Mouse (Mus musculus) heart, postnatal 4 days (tissue): ENCODE measurements around the gene Slc25a35. TPM values are rescaled to one million over a fixed set of nuclear protein-coding genes. Genes with fewer than 3 reads are reported as not detected.
"Not testable (repeated sequence)": the region's sequence is repeated elsewhere in the genome, so short reads cannot be mapped to it uniquely, and the experiment has no call there.

Source experiments
- DNase-seq: peaks from one replicate; pipeline ENCODE4 v3.0.0; 2021
- total RNA-seq, 2 experiments: library from RNA; stranded (reverse); gene quantifications; 2 replicates each; pipeline ENCODE4 v1.2.3; 2021

Slc25a35 gene
- total RNA-seq, 2 experiments from 2014 or later, result 0.91 to 1.4 TPM

GRCm38 (mm10) chr11:68962159-68962558 lies 5.8 kb upstream of the Slc25a35 start:
- DNase-seq, result not testable (repeated sequence)

GRCm38 (mm10) chr11:68963405-68963804 lies 4.5 kb upstream of the Slc25a35 start:
- DNase-seq, result no peak

DNA sequence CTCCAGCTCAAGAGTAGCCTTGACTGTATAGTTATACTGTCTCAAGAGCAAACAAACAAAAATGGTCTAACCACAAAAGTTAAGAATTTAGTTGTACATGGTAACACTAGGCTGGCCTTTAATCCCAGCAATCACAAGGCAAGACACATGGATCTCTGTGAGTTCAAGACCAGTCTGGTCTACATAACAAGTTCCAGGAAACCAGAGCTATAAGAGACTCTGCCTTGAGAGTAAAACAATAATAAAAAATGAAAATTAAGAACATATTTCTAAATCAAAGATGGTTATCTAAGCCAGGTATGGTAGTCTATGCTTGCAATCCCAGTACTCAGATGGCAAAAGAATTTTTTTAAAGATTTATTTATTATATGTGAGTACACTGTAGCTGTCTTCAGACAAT lies 2.9 kb upstream of the Slc25a35 start:
- no peak for DNase-seq

DNA sequence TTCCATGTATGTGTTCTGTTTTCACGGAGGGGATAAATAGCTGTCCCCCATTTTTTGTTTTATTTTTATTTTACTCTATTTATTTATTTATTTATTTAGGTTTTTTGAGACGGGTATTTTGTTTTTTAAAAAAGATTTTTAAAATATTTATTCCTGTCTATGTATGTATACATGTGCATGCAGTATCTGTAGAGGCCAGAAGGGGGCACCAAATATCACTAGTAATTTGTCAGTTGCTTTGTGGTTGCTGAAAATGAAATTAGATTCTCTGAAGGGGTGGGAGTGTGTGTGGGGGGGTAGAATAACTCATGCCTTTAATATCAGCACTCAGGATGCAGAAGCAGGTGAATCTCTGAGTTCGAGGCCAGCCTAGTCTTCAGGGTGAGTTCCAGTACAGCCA lies 2.1 kb upstream of the Slc25a35 start:
- DNase-seq, result peak; percentile 69

DNA sequence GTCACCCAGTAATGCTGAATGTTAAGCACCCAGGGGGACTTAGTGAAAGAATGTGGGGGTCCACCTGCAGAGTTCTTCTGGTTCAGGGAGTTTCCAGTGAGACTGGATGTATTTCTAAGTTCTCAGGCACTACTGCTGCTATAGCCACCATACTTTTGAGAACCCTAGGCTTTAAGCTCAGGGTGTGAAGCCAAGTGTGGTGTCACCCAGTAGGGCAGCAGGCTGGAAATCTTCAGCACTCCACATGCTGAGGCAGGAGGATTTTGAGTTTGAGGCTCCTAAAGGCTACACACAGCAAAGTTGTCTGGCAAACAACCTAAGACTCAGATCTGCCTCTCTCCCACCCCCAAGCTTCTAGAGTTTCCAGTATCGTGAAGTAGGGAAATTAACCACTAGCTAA lies 1.4 kb upstream of the Slc25a35 start:
- no peak for DNase-seq

GRCm38 (mm10) chr11:68968752-68969151 lies 821 bp downstream of the Slc25a35 start:
- no peak for DNase-seq

GRCm38 (mm10) chr11:68970232-68970631 lies 2.3 kb downstream of the Slc25a35 start:
- peak; percentile 35 for DNase-seq

DNA sequence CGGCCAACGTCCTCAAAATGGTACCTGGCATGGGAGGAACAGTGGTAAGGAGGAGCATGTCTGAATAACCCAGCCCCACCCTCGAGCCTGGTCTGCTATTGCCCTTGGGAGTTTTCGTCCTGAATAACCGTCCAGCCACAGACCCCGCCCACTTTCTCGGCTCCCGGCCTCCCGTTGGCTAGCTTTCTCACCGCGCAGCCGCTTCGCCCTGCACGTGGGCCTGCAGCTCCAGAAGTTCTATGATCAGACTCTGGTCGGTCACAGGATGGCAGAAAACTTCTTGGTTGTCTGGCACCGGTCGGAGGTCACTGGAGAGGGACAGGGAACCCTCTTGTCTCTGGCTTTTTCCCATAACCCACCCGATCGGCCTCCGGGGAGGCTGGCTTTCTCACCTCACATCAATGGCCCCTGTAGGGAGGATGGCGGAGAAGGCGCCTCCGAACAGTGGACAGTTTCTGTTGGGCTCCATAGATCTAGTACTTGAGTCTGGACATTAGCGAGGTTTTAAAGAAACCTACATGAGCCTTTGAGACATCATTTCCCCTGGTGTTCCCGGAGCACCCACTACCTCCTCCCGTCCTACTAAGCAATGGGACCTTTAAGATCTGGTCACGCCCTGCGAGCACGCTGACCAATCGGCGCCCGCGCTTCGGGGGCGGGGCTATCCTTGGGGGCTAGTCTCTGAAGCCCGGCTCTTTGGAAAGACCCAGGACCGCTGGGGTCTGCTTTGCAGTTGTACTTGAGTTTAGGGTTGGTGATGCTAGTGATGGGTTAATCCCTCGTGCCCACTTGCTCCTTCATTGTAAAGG lies 5.5 kb downstream of the Slc25a35 start:
- DNase-seq, result peak; percentile 89

- no peak for DNase-seq
Measured at GRCm38 (mm10) chr11:68974059-68974450, 6.1 kb downstream of the Slc25a35 start.

DNA sequence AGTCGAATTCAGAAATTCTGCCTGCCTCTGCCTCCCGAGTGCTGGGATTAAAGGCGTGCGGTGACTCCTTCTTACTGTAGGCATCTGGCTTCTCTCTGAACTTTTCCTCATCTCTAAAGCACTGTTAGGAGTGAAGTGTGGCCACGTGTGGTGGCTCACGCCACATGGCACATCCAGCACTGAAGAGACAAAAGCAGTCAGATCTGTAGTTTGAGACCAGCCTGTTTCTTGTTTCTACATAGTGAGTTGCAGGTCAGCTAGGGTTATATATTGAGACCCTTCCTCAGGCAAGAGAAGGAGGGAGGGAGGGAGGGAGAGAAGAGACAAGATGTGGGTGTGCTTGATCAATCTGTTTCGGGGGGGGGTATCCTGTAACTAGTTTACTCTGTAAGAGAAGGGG lies 7.2 kb downstream of the Slc25a35 start, which contains the start of gene Rangrf:
Gene Rangrf (minus strand): TSS at position 101 of the 400 bp plus-strand sequence.
- no peak for DNase-seq

DNA sequence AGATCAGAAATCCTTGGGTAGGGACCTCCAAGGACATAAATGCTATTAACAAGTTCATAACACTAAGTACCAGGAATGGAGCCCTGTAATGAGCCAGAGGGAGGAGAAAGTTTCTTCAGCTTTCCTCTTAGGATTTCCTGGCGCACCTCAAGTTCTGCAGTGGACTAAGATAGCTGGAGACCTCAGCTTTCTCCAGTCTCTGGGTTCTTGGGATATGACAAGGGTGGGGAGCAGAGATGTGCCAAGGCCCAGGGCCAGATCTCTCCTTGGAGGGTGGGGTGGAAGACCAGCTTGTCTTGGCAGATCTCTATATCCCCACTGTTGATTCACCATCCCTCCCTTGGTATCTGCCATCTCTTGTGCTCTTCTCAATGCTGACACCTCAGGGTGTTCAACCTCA lies 7.7 kb downstream of the Slc25a35 start:
- no peak for DNase-seq

- DNase-seq, result no peak
Measured at GRCm38 (mm10) chr11:68979320-68979733, 11.4 kb downstream of the Slc25a35 start.

DNA sequence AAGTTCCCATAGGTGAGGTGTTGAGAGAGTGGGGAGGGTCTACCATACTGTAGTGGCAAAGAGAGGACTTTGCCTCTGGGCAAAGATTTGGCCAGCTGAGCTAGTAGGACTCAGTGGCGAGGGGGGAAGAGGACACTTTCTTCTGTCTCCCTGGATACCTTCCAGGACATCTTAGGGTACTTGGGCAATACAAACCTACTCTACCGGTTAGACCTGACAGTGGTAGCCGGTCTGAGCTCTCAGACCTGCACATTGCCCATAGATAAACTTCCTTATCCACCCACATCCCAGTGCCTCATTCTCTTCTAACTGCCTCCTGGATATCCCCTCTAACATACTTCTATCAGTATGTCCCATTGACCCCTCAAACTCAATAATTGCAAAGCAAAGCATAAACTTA lies 13.0 kb downstream of the Slc25a35 start:
- no peak for DNase-seq

GRCm38 (mm10) chr11:68982639-68983369 lies 14.9 kb downstream of the Slc25a35 start:
- DNase-seq, result peak; percentile 86

- no peak for DNase-seq
Measured at GRCm38 (mm10) chr11:68987365-68987882, 19.5 kb downstream of the Slc25a35 start.

DNA sequence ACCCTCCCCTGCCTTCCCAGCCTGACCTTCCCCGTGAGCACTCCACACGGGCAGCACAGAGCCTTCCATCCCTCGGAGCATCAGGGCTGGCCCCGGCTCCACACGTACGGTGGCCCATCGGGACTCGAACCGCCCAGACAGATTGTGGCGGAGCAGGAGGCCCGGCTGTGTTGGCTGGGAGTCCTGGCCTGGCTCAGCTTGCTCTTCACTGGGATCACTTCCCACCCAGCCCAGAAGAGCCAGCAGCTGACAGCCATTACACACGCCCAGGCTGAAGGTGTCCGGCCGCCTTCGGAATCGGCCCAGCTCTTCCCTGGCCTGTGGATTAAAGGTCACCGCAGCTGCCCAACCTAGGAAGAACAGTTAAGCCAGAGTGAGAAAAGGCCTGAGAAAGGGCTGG lies 20.4 kb downstream of the Slc25a35 start:
- no peak for DNase-seq

- no peak for DNase-seq
Measured at GRCm38 (mm10) chr11:68993122-68993521, 25.2 kb downstream of the Slc25a35 start.

DNA sequence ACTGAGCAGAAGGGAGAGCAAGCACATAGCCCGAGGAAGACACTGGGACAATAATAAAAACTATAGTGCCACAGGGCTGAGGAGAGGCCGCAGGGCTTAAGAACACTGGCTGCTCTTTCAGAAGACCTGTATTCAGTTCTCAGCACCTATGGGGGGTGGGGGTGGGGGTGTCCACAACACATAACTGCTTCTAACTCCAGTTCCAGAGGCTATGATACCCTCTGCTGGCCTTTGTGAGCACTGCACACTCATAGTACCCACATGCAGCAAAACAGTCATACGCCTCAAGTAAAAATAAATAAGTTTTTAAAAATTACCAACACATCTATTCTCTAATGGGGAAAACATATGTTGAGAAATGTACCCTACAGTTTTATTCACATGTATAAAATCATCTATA lies 26.4 kb downstream of the Slc25a35 start:
- DNase-seq, result peak; percentile 29

DNA sequence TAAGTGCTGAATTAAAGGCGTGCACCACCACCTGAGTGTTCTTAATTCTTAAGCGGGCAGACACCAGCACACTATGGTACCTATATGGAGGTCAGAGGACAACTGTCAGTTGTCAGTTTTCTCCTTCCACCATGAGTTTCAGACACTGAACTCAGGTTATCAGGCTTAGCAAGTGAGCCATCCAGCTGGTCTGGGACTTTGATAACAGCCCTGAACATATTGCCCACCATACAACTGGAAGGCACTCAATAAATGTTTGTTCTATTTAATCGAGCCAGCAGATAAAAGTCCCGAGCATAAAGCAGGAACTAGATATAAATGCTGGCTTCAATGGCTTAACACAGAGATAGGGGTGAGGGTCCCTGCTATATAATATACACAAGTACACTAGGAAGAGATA lies 29.1 kb downstream of the Slc25a35 start:
- DNase-seq, result no peak

DNA sequence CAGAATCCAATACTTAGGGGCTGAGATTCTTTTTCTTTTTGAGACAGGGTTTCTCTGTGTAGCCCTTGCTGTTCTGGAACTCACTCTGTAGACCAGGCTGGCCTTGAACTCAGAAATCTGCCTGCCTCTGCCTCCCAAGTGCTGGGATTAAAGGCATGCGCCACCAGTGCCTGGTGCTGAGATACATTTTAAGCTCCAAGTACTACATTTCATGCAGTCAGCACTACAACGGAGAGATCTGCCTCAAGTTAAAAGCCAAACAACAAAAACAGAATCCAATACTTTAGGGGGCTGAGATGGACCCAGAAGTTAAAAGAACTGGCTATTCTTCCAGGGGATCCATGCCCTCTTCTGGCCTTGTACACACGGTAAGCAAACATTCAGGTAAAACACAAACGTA lies 34.9 kb downstream of the Slc25a35 start:
- DNase-seq, result not testable (repeated sequence)

- peak; percentile 51 for DNase-seq
Measured at GRCm38 (mm10) chr11:69003592-69003991, 35.7 kb downstream of the Slc25a35 start.

DNA sequence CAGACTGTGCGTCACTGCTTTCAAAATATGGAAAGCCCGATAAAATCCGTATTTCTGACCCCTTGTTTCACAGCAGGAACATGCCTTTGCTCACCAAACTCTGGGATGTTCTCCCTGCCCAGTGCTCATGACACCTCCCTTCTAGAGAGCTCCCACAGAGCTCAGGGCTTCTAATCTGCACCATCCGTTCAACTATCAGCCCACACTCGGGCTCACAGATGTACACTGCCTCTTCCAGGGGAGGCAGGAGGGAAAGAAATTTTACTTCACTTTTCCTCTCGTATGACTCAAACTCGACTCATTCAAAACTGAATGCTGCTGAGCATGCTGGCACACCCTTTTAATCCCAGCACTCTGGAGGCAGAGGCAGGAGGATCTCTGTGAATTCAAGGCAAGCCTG lies 37.3 kb downstream of the Slc25a35 start:
- DNase-seq, result no peak

DNA sequence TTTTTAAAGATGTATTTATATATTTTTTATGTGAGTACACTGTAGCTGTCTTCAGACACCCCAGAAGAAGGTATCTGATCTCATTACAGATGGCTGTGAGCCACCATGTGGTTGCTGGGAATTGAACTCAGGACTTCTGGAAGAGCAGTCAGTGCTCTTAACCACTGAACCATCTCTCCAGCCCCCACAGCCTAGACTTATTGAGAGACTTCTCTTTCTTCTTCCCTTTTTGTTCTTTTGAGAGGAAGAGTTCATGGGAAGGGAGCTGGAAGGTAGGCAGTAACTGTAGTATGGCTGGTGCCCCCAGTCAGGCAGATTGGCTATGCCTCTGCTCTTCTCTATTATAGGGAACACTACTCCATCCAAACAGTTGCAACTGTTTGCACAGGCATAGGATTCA lies 38.6 kb downstream of the Slc25a35 start:
- not testable (repeated sequence) for DNase-seq
